Comparison of ENCODE assay signal across 27 mouse cellular contexts in genomic region chr5:87174671-87175070, GRCm38 (mm10). TPM values are rescaled to one million over a fixed set of nuclear protein-coding genes. Genes with fewer than 3 reads are reported as not detected.
A peak's percentile ranks its signal among the peaks of the same experiment; 100 is the strongest.
DNase-seq lines count a peak whose midpoint lies in the region; ATAC-seq lines count a peak whose summit lies in the region.
"Had no signal": no experiment of that assay in that cellular context is flagged by ENCODE, and none has a peak within 500 bp of the region (broad histone marks: within the 10 kb centered on the region; RNA-seq: fewer than 3 reads in every experiment).

No protein-coding gene starts in this region.

- no peaks in the 10 kb centered on the region for H3K36me3 ChIP-seq in kidney, embryonic 15.5 days
- H3K36me3 ChIP-seq in midbrain, embryonic 14.5 days (ENCODE audit: control insufficient read depth, insufficient read depth, low read length): no peaks in the 10 kb centered on the region
- no peaks in the 10 kb centered on the region for H3K36me3 ChIP-seq in midbrain, embryonic 10.5 days
- H3K36me3 ChIP-seq: embryonic facial prominence, embryonic 10.5 days; G1E; heart, embryonic 13.5 days; hindbrain, embryonic 15.5 days had no signal

- 75% methylated on average over 2 of the region's 2 CpGs for WGBS in kidney, embryonic 15.5 days
- WGBS in midbrain, embryonic 14.5 days: 87% methylated on average over 2 of the region's 2 CpGs
- 78% methylated on average over 2 of the region's 2 CpGs for WGBS in midbrain, embryonic 10.5 days

- H3K4me1 ChIP-seq in kidney, embryonic 15.5 days: no peaks in the 10 kb centered on the region
- H3K4me1 ChIP-seq in midbrain, embryonic 14.5 days (ENCODE audit: control insufficient read depth, insufficient read depth, low read length): no peaks in the 10 kb centered on the region
- no peaks in the 10 kb centered on the region for H3K4me1 ChIP-seq in midbrain, embryonic 10.5 days
- H3K4me1 ChIP-seq: embryonic facial prominence, embryonic 10.5 days; forebrain, embryonic 13.5 days; heart, embryonic 13.5 days; hindbrain, embryonic 15.5 days had no signal

- no peak for ATAC-seq in kidney, embryonic 15.5 days (replicated peaks; ENCODE audit: low FRiP score)
- ATAC-seq in midbrain, embryonic 14.5 days (ENCODE audit: low FRiP score, low TSS enrichment): no peak
- ATAC-seq: CD4-positive, CD25-positive, alpha-beta regulatory T cell, adult 4 months; forebrain, embryonic 13.5 days; forebrain, postnatal 0 days had no signal

- DNase-seq in adrenal gland, postnatal 10 days: peak; percentile 16
- DNase-seq in adrenal gland, adult 18-20 months (ENCODE audit: low spot score in 2 of 2): no peak
- peak; percentile 30 to 59 for DNase-seq in kidney, adult 8-10 months
- DNase-seq in midbrain, embryonic 14.5 days: peak; percentile 0
- DNase-seq in midbrain, embryonic 10.5 days (ENCODE audit: low spot score): no peak
- DNase-seq in kidney, postnatal 36 days: peak; percentile 30 to 64
- no peak for DNase-seq in natural killer cell, adult 2 months (ENCODE audit: low spot score in 2 of 2)
- DNase-seq: adrenal gland, postnatal 36 days; B cell, adult 2 months; cerebellum, adult 18-20 months; cerebellum, adult 9-11 months; cerebellum, postnatal 36 days; forebrain, postnatal 0 days; gastrocnemius, adult 2 months; gastrocnemius, postnatal 25 days; heart, postnatal 36 days had no signal

- no peak overlapping the region for H3K27ac ChIP-seq in kidney, embryonic 15.5 days
- no peak overlapping the region for H3K27ac ChIP-seq in midbrain, embryonic 14.5 days (replicated peaks; ENCODE audit: low read depth, low read length)
- H3K27ac ChIP-seq in midbrain, embryonic 10.5 days (replicated peaks): no peak overlapping the region
- H3K27ac ChIP-seq: embryonic facial prominence, embryonic 10.5 days; forebrain, embryonic 13.5 days; gastrocnemius, adult 2 months; heart, embryonic 13.5 days; hindbrain, embryonic 15.5 days had no signal

- no peak overlapping the region for H3K4me3 ChIP-seq in kidney, embryonic 15.5 days (replicated peaks)
- H3K4me3 ChIP-seq in midbrain, embryonic 14.5 days (replicated peaks; ENCODE audit: low read depth, low read length): no peak overlapping the region
- H3K4me3 ChIP-seq in midbrain, embryonic 10.5 days: no peak overlapping the region
- H3K4me3 ChIP-seq: embryonic facial prominence, embryonic 10.5 days; forebrain, embryonic 13.5 days; gastrocnemius, adult 2 months; heart, embryonic 13.5 days; hindbrain, embryonic 15.5 days had no signal

- H3K9me3 ChIP-seq in kidney, embryonic 15.5 days (replicated peaks): no peaks in the 10 kb centered on the region
- H3K9me3 ChIP-seq in midbrain, embryonic 14.5 days (ENCODE audit: control insufficient read depth, low read length): no peaks in the 10 kb centered on the region
- no peaks in the 10 kb centered on the region for H3K9me3 ChIP-seq in midbrain, embryonic 10.5 days (replicated peaks)
- H3K9me3 ChIP-seq: embryonic facial prominence, embryonic 10.5 days; forebrain, embryonic 13.5 days; G1E; heart, embryonic 13.5 days; hindbrain, embryonic 15.5 days had no signal

- H3K27me3 ChIP-seq in kidney, embryonic 15.5 days: no peaks in the 10 kb centered on the region
- no peaks in the 10 kb centered on the region for H3K27me3 ChIP-seq in midbrain, embryonic 14.5 days (ENCODE audit: control insufficient read depth, insufficient read depth, low read length)
- no peaks in the 10 kb centered on the region for H3K27me3 ChIP-seq in midbrain, embryonic 10.5 days (ENCODE audit: low read depth, poor library complexity, severe bottlenecking)
- H3K27me3 ChIP-seq: forebrain, embryonic 13.5 days; heart, embryonic 13.5 days; hindbrain, embryonic 15.5 days had no signal

- H3K9ac ChIP-seq in kidney, embryonic 15.5 days: no peak overlapping the region
- no peak overlapping the region for H3K9ac ChIP-seq in midbrain, embryonic 14.5 days (replicated peaks; ENCODE audit: low read length)
- H3K9ac ChIP-seq: forebrain, embryonic 13.5 days; forebrain, postnatal 0 days; heart, embryonic 13.5 days; hindbrain, embryonic 15.5 days had no signal

- no peak overlapping the region for H3K4me2 ChIP-seq in kidney, embryonic 15.5 days
- H3K4me2 ChIP-seq in midbrain, embryonic 14.5 days (ENCODE audit: low read length): no peak overlapping the region
- H3K4me2 ChIP-seq: forebrain, embryonic 13.5 days; heart, embryonic 13.5 days; hindbrain, embryonic 15.5 days had no signal

RNA-seq across cellular contexts. Expression of gene Ugt2b5, which starts 34.6 kb away (rescaled TPM):
- total RNA-seq in adrenal gland, postnatal 10 days (2021): 10 to 100 TPM; 11.3 to 22.5 TPM
- not detected for total RNA-seq in adrenal gland, adult 18-20 months (2021)
- 12.8 and 13.5 TPM in 2 replicates for polyA plus RNA-seq in kidney, embryonic 15.5 days (2015; fragmentation: Nextera tagmentation; extraction: Ambion mirVana)
- polyA plus RNA-seq in midbrain, embryonic 14.5 days (2014; fragmentation: Nextera tagmentation; extraction: Ambion mirVana): not detected in 2 replicates
- polyA plus RNA-seq in midbrain, embryonic 10.5 days (2016; fragmentation: Nextera tagmentation; extraction: Ambion mirVana): not detected in 2 replicates
- total RNA-seq: forebrain, postnatal 0 days; G1E; gastrocnemius, adult 2 months; gastrocnemius, postnatal 25 days; granulocyte monocyte progenitor cell, adult 5-6 weeks; heart, postnatal 36 days had no signal
- polyA plus RNA-seq: CD4-positive, CD25-positive, alpha-beta regulatory T cell, adult 4 months; embryonic facial prominence, embryonic 10.5 days; embryonic facial prominence, embryonic 14.5 days; forebrain, embryonic 13.5 days; forebrain, postnatal 0 days; G1E; heart, embryonic 13.5 days; heart, postnatal 0 days; hindbrain, embryonic 11.5 days; hindbrain, embryonic 15.5 days had no signal

Comparison
In these comparisons a context has a peak if more than half of its experiments do, and no peak if none do; other contexts are left out.
1. DNase-seq: peak in adrenal gland, postnatal 10 days (single experiment), kidney, adult 8-10 months (2 of 2), midbrain, embryonic 14.5 days (single experiment) and kidney, postnatal 36 days (2 of 2); none in adrenal gland, adult 18-20 months (0 of 2), midbrain, embryonic 10.5 days (single experiment) and natural killer cell, adult 2 months (0 of 2).
2. RNA of gene Ugt2b5, which starts 34.6 kb away (polyA plus RNA-seq): 12.8 to 13.5 TPM in kidney, embryonic 15.5 days; not detected in midbrain, embryonic 14.5 days and not detected in midbrain, embryonic 10.5 days; every median in the first group is over 10 times any median in the second.